Mouse (Mus musculus): ENCODE results near the gene Krt90.

GRCm38 (mm10) chr15:101581701-101582100 lies 19.0 kb upstream of the Krt90 start:
- TF ChIP-seq CTCF (IDR thresholded peaks at IDR 0.05; ENCODE audit: insufficient read depth, low read length) (no peak), POLR2A (IDR thresholded peaks at IDR 0.05; ENCODE audit: borderline replicate concordance, extremely low read depth, low read depth, low read length) (no peak)

Data from lung, adult 2 months (tissue).